Mouse (Mus musculus) frontal cortex, postnatal 10 days (tissue): ENCODE data around the gene Cmtm3.
A peak's percentile ranks its signal among the peaks of the same experiment; 100 is the strongest.
"Not testable (repeated sequence)": the region's sequence is repeated elsewhere in the genome, so short reads cannot be mapped to it uniquely, and the experiment has no call there.

ENCODE experiments used
- DNase-seq, 2 experiments: peaks; one replicate each; pipeline ENCODE4 v3.0.0; 2022; ENCODE audit warnings: low spot score in 2 of 2, mixed read lengths in 1 of 2

Gene Cmtm3

DNA sequence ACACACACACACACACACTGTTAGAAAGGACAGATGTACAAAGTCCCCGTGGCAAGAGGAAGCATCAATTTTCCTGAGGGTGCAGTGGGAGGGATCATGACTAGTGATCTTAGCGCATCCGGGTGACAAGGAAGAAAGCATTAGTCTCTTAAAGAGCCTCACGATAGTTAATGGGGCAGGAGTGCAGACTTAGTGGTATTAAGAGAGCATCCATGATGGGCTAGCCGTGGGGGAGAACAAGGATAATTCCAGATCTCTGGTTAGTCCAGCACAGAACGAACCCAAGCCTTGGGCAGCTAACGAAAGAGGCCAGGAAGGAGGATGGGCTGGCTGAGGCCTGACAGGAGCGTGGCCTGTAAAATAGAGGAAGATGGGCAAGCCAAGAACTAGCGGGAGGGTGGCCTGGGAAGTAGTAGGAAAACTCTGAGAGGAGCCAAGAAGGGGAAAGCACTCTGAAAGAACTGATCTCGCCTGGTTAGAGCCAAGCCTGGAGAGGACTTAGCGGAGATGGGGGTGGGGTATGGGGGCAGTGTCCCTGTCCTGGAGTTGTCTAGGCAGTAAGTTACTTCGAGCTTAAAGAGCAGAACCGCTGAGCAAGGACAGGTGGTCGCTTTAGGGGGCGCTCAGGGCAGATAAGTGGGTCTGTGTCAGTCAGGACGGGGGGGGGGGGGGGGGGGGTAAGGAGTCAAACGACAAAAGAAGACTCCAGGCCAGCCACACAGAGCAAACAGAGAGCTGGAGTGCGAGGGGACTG is at the start of gene Cmtm3:
Gene Cmtm3, plus strand, starts transcription at position 182 of the 754 bp plus-strand sequence.
- DNase-seq = peak in 1 of 2 experiments; percentile 40

- not testable (repeated sequence) for DNase-seq
Observed at GRCm38 (mm10) chr8:104293081-104293480, 46.1 kb upstream of the Cmtm3 start, which contains the start of gene Cmtm2a. Gene Cmtm2a (minus strand): TSS chr8:104293181.

DNA sequence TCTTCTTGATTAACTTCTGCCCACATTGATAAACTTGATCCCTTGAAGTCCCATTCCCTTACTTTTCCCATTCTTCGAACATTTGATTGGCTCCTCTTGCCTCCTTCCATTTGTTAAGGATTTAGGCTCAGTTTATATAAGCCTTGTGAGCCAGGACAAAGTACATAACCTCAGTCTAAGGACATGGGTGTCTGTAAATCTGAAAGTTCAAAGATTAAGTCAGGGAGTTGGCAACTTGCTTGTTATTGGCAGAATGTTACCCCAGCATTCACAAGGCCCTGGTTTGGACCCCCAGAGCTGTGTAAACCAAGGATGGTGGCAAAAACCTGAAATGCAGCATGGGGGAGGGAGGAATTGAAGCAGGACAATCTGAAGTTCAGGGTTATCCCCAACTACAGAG is 44.8 kb upstream of the Cmtm3 start:
- DNase-seq = no peak

GRCm38 (mm10) chr8:104301577-104301976 is 37.6 kb upstream of the Cmtm3 start:
- not testable (repeated sequence) for DNase-seq

- DNase-seq = not testable (repeated sequence)
Observed at GRCm38 (mm10) chr8:104302536-104302935, 36.7 kb upstream of the Cmtm3 start.

DNA sequence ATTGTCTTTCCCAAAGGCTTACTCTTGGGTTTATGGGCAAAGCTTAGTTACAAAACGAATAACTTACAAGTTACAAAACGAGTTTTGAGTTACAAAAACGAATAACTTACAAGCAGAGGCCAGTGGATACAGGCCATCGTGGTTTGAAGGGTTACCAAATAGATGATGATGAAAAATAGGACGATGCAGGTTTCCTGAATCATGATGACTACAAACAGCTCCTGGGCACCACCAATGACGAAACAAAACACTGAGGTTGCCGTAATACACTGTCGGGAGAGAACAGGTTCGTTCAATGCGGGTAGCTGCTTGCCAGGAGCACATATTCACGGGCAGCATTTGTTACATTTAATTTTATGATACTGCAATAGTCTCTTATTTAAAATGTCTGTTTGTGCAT is 34.2 kb upstream of the Cmtm3 start:
- no peak for DNase-seq

- not testable (repeated sequence) for DNase-seq
Observed at GRCm38 (mm10) chr8:104308341-104308740, 30.9 kb upstream of the Cmtm3 start.

GRCm38 (mm10) chr8:104309441-104310155 is 29.6 kb upstream of the Cmtm3 start, which contains the start of the genes Gm45711 and Cmtm1:
Gene Gm45711 (minus strand): TSS chr8:104310081.
Gene Cmtm1 (minus strand): TSS chr8:104310145.
- peak in 1 of 2 experiments; percentile 11 for DNase-seq

GRCm38 (mm10) chr8:104312023-104312422 is 27.2 kb upstream of the Cmtm3 start:
- DNase-seq = not testable (repeated sequence)

GRCm38 (mm10) chr8:104313311-104313710 is 25.9 kb upstream of the Cmtm3 start:
- DNase-seq = peak in 1 of 2 experiments; percentile 13

DNA sequence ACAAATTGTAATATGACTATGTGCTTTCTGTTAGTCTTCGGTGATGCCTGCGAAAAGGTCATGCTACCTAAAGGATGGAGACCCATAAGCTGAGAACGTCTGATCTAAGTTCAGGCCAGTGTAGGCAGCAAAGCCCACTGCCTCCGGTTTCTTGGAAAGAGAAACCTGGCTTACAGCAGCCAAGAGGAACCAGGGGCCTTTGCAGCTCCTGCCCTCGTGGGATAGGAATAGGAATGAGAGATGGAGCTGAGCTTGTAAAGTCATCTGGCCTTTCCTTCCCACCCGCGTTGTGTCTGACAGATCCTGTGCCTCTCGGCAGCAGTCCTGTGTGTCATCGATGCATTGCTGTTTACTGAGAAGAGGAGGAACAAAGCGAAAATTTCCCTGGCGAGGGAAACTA is 17.9 kb upstream of the Cmtm3 start, which contains the start of gene Gm11020:
Gene Gm11020, plus strand, starts transcription at position 301 of the 400 bp plus-strand sequence.
- DNase-seq = not testable (repeated sequence)

DNA sequence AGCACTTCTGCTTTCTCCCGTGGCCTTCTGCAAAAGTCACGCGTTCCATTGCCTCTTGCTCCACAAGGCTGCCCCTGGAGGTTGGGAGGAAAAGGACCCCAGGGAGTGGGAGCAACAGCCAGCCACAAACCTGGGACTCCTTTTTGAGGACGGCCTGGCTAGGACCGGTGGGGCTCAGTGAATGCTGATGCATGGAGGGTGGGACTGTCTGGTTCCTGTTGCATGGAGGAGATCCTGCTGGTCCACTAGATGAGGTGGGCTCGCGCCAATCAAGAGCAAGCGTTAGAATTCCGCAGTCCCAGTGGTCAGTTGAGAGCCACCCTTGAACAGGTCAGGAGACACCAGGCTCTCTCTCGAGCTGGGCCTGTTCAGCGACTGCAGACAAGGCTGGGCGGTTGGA is 17.3 kb upstream of the Cmtm3 start, which contains the start of gene Cmtm2b:
Gene Cmtm2b, plus strand, starts transcription at position 301 of the 400 bp plus-strand sequence.
- not testable (repeated sequence) for DNase-seq

- DNase-seq = no peak
Observed at GRCm38 (mm10) chr8:104332665-104333631, 6.3 kb upstream of the Cmtm3 start.

GRCm38 (mm10) chr8:104333786-104334185 is 5.4 kb upstream of the Cmtm3 start:
- no peak for DNase-seq

DNA sequence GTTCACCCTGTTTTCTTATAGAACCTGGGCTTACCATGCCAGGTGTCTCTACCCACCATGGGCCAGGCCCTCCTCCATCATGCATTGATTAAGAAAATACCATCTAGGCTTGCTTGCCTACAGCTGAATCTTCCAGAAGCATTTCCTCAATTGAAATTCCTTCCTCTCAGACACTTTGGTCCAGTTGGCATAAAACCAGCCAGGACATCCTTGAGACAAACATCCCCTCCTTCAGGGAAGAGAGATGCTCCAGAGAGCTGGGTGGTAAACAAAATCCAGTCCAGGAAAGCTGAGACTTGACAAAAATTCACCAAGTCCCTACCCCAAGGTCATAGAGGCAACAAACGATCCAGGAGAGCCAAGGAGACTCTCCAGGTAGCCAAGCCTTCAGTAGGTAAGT is 5.0 kb upstream of the Cmtm3 start:
- no peak for DNase-seq

GRCm38 (mm10) chr8:104336806-104337205 is 2.4 kb upstream of the Cmtm3 start:
- DNase-seq = no peak

GRCm38 (mm10) chr8:104337890-104338289 is 1.3 kb upstream of the Cmtm3 start:
- DNase-seq = no peak

DNA sequence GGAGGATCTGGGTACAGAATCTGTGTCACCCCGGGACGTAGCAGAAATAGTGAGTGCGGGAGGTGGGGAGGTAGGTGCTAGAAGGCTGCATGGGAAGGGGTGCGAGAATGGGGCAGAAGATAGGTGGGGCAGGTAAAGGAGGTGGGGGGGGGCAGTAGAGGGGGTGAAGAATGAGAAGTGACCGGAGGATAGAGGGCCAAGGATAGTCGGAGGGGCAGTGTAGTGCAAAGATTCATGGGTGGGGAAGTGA is 698 bp downstream of the Cmtm3 start:
- DNase-seq = no peak

DNA sequence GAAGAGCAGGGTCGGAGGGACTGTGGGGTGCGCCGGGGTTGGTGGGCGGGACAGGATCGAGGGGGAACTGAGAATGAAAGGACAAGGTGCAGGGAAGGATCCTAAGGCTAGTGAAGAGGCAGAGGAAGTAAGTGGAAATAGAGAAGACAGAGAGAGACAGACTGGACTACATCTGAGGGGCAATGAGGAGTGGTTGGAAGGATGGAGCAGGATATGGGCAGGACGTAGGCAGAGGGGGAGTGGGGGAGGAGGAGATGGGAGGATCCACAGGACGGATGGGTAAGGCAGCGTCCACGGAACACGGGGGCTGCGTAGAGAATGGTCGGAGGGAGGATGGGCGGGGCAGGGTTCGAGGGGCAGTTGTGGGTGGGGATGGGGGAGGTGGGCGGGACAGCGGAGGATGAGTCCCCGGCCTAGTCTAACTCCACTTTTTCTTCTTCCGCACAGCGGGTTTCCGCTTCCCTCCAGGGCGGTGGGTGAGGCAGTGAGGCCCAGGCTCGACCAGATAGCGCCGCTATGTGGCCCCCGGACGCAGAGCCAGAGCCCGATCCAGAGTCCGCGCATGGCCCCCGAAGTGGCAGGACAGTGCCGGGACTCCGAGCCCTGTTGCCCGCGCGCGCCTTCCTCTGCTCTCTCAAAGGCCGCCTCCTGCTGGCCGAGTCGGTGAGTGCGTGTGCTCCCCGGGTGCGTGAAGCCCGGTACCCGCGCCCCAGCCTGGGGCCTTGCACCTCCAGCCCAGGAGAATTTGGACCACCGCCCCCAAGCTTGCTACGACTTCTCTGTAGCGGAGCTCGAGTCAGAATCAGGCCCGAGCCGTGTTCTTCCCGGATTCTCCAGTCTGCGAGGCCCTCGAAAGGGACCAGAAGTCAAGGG is 1.3 kb downstream of the Cmtm3 start:
- DNase-seq = peak; percentile 60 to 78

- DNase-seq = peak; percentile 46 to 52
Observed at GRCm38 (mm10) chr8:104341106-104341561, 1.9 kb downstream of the Cmtm3 start.
